In genomic region chr7:16809739-16810138, GRCm38 (mm10) we compare ENCODE assay signal across 9 mouse cellular contexts. TPM values are rescaled to one million over a fixed set of nuclear protein-coding genes. Genes with fewer than 3 reads are reported as not detected.
DNase-seq lines count a peak whose midpoint lies in the region; ATAC-seq and TF ChIP-seq lines count a peak whose summit lies in the region.
"Had no signal": no experiment of that assay in that cellular context is flagged by ENCODE, and none has a peak within 500 bp of the region (broad histone marks: within the 10 kb centered on the region; RNA-seq: fewer than 3 reads in every experiment).

No protein-coding gene starts in this region.

- H3K4me3 ChIP-seq in hindbrain, embryonic 10.5 days: no peak overlapping the region
- no peak overlapping the region for H3K4me3 ChIP-seq in hindbrain, embryonic 12.5 days
- H3K4me3 ChIP-seq in forebrain, embryonic 16.5 days (replicated peaks; ENCODE audit: low read length): no peak overlapping the region
- no peak overlapping the region for H3K4me3 ChIP-seq in intestine, embryonic 15.5 days (replicated peaks)
- H3K4me3 ChIP-seq in limb, embryonic 14.5 days (replicated peaks; ENCODE audit: low read length): no peak overlapping the region
- H3K4me3 ChIP-seq in stomach, embryonic 16.5 days (replicated peaks; ENCODE audit: low read length): no peak overlapping the region
- H3K4me3 ChIP-seq: megakaryocyte, embryonic 14.5 days had no signal

- no peak for TF ChIP-seq POLR2A in limb, embryonic 14.5 days (IDR thresholded peaks at IDR 0.05; ENCODE audit: borderline replicate concordance, extremely low read depth, insufficient read depth, insufficient read length)

- H3K27ac ChIP-seq in hindbrain, embryonic 10.5 days: no peak overlapping the region
- no peak overlapping the region for H3K27ac ChIP-seq in hindbrain, embryonic 12.5 days
- no peak overlapping the region for H3K27ac ChIP-seq in forebrain, embryonic 16.5 days (ENCODE audit: low read length)
- no peak overlapping the region for H3K27ac ChIP-seq in intestine, embryonic 15.5 days
- H3K27ac ChIP-seq in limb, embryonic 14.5 days (replicated peaks; ENCODE audit: low read depth, low read length): no peak overlapping the region
- H3K27ac ChIP-seq in stomach, embryonic 16.5 days (ENCODE audit: low read length): no peak overlapping the region

- no peaks in the 10 kb centered on the region for H3K9me3 ChIP-seq in hindbrain, embryonic 10.5 days
- H3K9me3 ChIP-seq in hindbrain, embryonic 12.5 days (replicated peaks): no peaks in the 10 kb centered on the region
- H3K9me3 ChIP-seq in forebrain, embryonic 16.5 days (ENCODE audit: control insufficient read depth, low read length): no peaks in the 10 kb centered on the region
- H3K9me3 ChIP-seq in intestine, embryonic 15.5 days: no peaks in the 10 kb centered on the region
- H3K9me3 ChIP-seq in limb, embryonic 14.5 days (ENCODE audit: control insufficient read depth, low read length): no peaks in the 10 kb centered on the region
- H3K9me3 ChIP-seq in stomach, embryonic 16.5 days (replicated peaks; ENCODE audit: control insufficient read depth, low read length): no peaks in the 10 kb centered on the region
- H3K9me3 ChIP-seq: megakaryocyte, embryonic 14.5 days had no signal

- H3K36me3 ChIP-seq in hindbrain, embryonic 10.5 days: peaks cover 66% of the 10 kb centered on the region
- peaks cover 15% of the 10 kb centered on the region; the same call in 1 of the 2 replicates for H3K36me3 ChIP-seq in hindbrain, embryonic 12.5 days
- no peaks in the 10 kb centered on the region for H3K36me3 ChIP-seq in forebrain, embryonic 16.5 days (ENCODE audit: control insufficient read depth, insufficient read depth)
- peaks cover 14% of the 10 kb centered on the region for H3K36me3 ChIP-seq in intestine, embryonic 15.5 days
- H3K36me3 ChIP-seq in limb, embryonic 14.5 days (ENCODE audit: control insufficient read depth, insufficient read depth, low read length): peaks cover 36% of the 10 kb centered on the region
- H3K36me3 ChIP-seq in stomach, embryonic 16.5 days (ENCODE audit: control insufficient read depth, insufficient read depth, low read length): 0 out of 2 replicates have a peak, but pooled peaks cover 10% of the 10 kb centered on the region

- DNase-seq in hindbrain, embryonic 10.5 days (ENCODE audit: low spot score): peak; percentile 73
- DNase-seq in cerebellum, adult 18-20 months: peak; percentile 83
- peak; percentile 70 for DNase-seq in limb, embryonic 14.5 days (ENCODE audit: low spot score)

- H3K27me3 ChIP-seq in hindbrain, embryonic 10.5 days (ENCODE audit: insufficient read depth, poor library complexity, severe bottlenecking): peaks cover 41% of the 10 kb centered on the region
- peaks cover 34% of the 10 kb centered on the region for H3K27me3 ChIP-seq in hindbrain, embryonic 12.5 days
- peaks cover 8% of the 10 kb centered on the region; the same call in 1 of the 2 replicates for H3K27me3 ChIP-seq in forebrain, embryonic 16.5 days (replicated peaks; ENCODE audit: control insufficient read depth, insufficient read depth, low read length)
- peaks cover 11% of the 10 kb centered on the region; the same call in 1 of the 2 replicates for H3K27me3 ChIP-seq in intestine, embryonic 15.5 days (replicated peaks)
- peaks cover 21% of the 10 kb centered on the region for H3K27me3 ChIP-seq in limb, embryonic 14.5 days (ENCODE audit: control insufficient read depth, insufficient read depth, low read length)
- peaks cover 4% of the 10 kb centered on the region; the same call in 1 of the 2 replicates for H3K27me3 ChIP-seq in stomach, embryonic 16.5 days (ENCODE audit: control insufficient read depth, insufficient read depth, low read length)
- H3K27me3 ChIP-seq: megakaryocyte, embryonic 14.5 days had no signal

- no peak overlapping the region for H3K9ac ChIP-seq in hindbrain, embryonic 12.5 days
- 0 out of 2 replicates have a peak overlapping the region, but pooled peaks have one; percentile 19 for H3K9ac ChIP-seq in forebrain, embryonic 16.5 days (replicated peaks; ENCODE audit: low read depth, low read length)
- no peak overlapping the region for H3K9ac ChIP-seq in intestine, embryonic 15.5 days
- H3K9ac ChIP-seq in limb, embryonic 14.5 days (ENCODE audit: low read depth, low read length, severe bottlenecking): no peak overlapping the region
- H3K9ac ChIP-seq in stomach, embryonic 16.5 days (ENCODE audit: low read length): no peak overlapping the region

- H3K4me2 ChIP-seq in hindbrain, embryonic 12.5 days (replicated peaks): no peak overlapping the region
- peak overlapping the region; percentile 1; the same call in 1 of the 2 replicates for H3K4me2 ChIP-seq in forebrain, embryonic 16.5 days (ENCODE audit: low read length)
- no peak overlapping the region for H3K4me2 ChIP-seq in intestine, embryonic 15.5 days (replicated peaks)
- no peak overlapping the region for H3K4me2 ChIP-seq in limb, embryonic 14.5 days (replicated peaks; ENCODE audit: low read depth, low read length, severe bottlenecking)
- H3K4me2 ChIP-seq in stomach, embryonic 16.5 days (ENCODE audit: low read depth, low read length): no peak overlapping the region

- WGBS in hindbrain, embryonic 10.5 days: 26% methylated on average over 10 of the region's 10 CpGs
- WGBS in hindbrain, embryonic 12.5 days: 27% methylated on average over 10 of the region's 10 CpGs
- 27% methylated on average over 10 of the region's 10 CpGs for WGBS in forebrain, embryonic 16.5 days
- 31% methylated on average over 10 of the region's 10 CpGs for WGBS in intestine, embryonic 15.5 days
- WGBS in limb, embryonic 14.5 days: 29% methylated on average over 10 of the region's 10 CpGs
- 25% methylated on average over 10 of the region's 10 CpGs for WGBS in stomach, embryonic 16.5 days

- H3K4me1 ChIP-seq in hindbrain, embryonic 10.5 days (replicated peaks): peaks cover 22% of the 10 kb centered on the region
- H3K4me1 ChIP-seq in hindbrain, embryonic 12.5 days: peaks cover 35% of the 10 kb centered on the region
- H3K4me1 ChIP-seq in forebrain, embryonic 16.5 days (replicated peaks; ENCODE audit: control insufficient read depth, insufficient read depth, low read length): peaks cover 22% of the 10 kb centered on the region
- peaks cover 19% of the 10 kb centered on the region for H3K4me1 ChIP-seq in intestine, embryonic 15.5 days (replicated peaks)
- H3K4me1 ChIP-seq in limb, embryonic 14.5 days (ENCODE audit: control insufficient read depth, insufficient read depth, low read length): peaks cover 14% of the 10 kb centered on the region
- H3K4me1 ChIP-seq in stomach, embryonic 16.5 days (ENCODE audit: control insufficient read depth, insufficient read depth, low read length): peaks cover 8% of the 10 kb centered on the region; the same call in 1 of the 2 replicates

- no peak for ATAC-seq in hindbrain, embryonic 12.5 days (ENCODE audit: low FRiP score)
- 0 out of 2 replicates have a peak, but pooled peaks have one; percentile 2 for ATAC-seq in forebrain, embryonic 16.5 days
- ATAC-seq in intestine, embryonic 15.5 days: 0 out of 2 replicates have a peak, but pooled peaks have one; percentile 5
- ATAC-seq in limb, embryonic 14.5 days (ENCODE audit: low FRiP score, low read depth): peak; percentile 32; the same call in 1 of the 2 replicates
- peak; percentile 47; the same call in 1 of the 2 replicates for ATAC-seq in monocyte, adult 5-6 weeks (replicated peaks; ENCODE audit: insufficient number of reproducible peaks, low FRiP score, low TSS enrichment, poor library complexity, severe bottlenecking)
- ATAC-seq in stomach, embryonic 16.5 days (ENCODE audit: insufficient read depth, low FRiP score): 0 out of 2 replicates have a peak, but pooled peaks have one; percentile 17

RNA-seq across cellular contexts. Expression of gene Strn4, which starts 6.0 kb away (rescaled TPM):
- 120 and 153 TPM in 2 replicates for polyA plus RNA-seq in hindbrain, embryonic 10.5 days (2016; fragmentation: Nextera tagmentation; extraction: Ambion mirVana)
- polyA plus RNA-seq in hindbrain, embryonic 12.5 days (2016; fragmentation: Nextera tagmentation; extraction: Ambion mirVana): 180 and 183 TPM in 2 replicates
- polyA plus RNA-seq in forebrain, embryonic 16.5 days (2015; fragmentation: Nextera tagmentation; extraction: Ambion mirVana): 189 and 204 TPM in 2 replicates
- polyA plus RNA-seq in intestine, embryonic 15.5 days (2015; fragmentation: Nextera tagmentation; extraction: Ambion mirVana): 77.3 and 85.5 TPM in 2 replicates
- 197 and 280 TPM in 2 replicates for polyA plus RNA-seq in limb, embryonic 14.5 days (2012; rRNA removed)
- 109 and 137 TPM in 2 replicates for polyA plus RNA-seq in limb, embryonic 14.5 days (2014; fragmentation: Nextera tagmentation; extraction: Ambion mirVana)
- 70.9 to 99.8 TPM (median 71.5 TPM) in 3 replicates for total RNA-seq in monocyte, adult 5-6 weeks (2017)
- polyA plus RNA-seq in stomach, embryonic 16.5 days (2015; fragmentation: Nextera tagmentation; extraction: Ambion mirVana): 68.5 and 80.0 TPM in 2 replicates

RNA-seq across cellular contexts. Expression of gene Fkrp, which starts 6.8 kb away (rescaled TPM):
- 29.3 TPM in 2 replicates for polyA plus RNA-seq in hindbrain, embryonic 10.5 days (2016; fragmentation: Nextera tagmentation; extraction: Ambion mirVana)
- 38.7 and 39.1 TPM in 2 replicates for polyA plus RNA-seq in hindbrain, embryonic 12.5 days (2016; fragmentation: Nextera tagmentation; extraction: Ambion mirVana)
- 23.1 and 29.0 TPM in 2 replicates for polyA plus RNA-seq in forebrain, embryonic 16.5 days (2015; fragmentation: Nextera tagmentation; extraction: Ambion mirVana)
- polyA plus RNA-seq in intestine, embryonic 15.5 days (2015; fragmentation: Nextera tagmentation; extraction: Ambion mirVana): 25.1 and 25.6 TPM in 2 replicates
- 29.9 and 37.6 TPM in 2 replicates for polyA plus RNA-seq in limb, embryonic 14.5 days (2012; rRNA removed)
- 26.9 and 32.6 TPM in 2 replicates for polyA plus RNA-seq in limb, embryonic 14.5 days (2014; fragmentation: Nextera tagmentation; extraction: Ambion mirVana)
- 9.6 to 15.3 TPM (median 10.6 TPM) in 3 replicates for total RNA-seq in monocyte, adult 5-6 weeks (2017)
- polyA plus RNA-seq in stomach, embryonic 16.5 days (2015; fragmentation: Nextera tagmentation; extraction: Ambion mirVana): 18.1 and 21.4 TPM in 2 replicates

RNA-seq across cellular contexts. Expression of gene Slc1a5, which starts 28.6 kb away (rescaled TPM):
- 28.8 and 31.6 TPM in 2 replicates for polyA plus RNA-seq in hindbrain, embryonic 10.5 days (2016; fragmentation: Nextera tagmentation; extraction: Ambion mirVana)
- polyA plus RNA-seq in hindbrain, embryonic 12.5 days (2016; fragmentation: Nextera tagmentation; extraction: Ambion mirVana): 20.2 and 20.5 TPM in 2 replicates
- polyA plus RNA-seq in forebrain, embryonic 16.5 days (2015; fragmentation: Nextera tagmentation; extraction: Ambion mirVana): 9.8 and 10.7 TPM in 2 replicates
- 61.8 and 64.0 TPM in 2 replicates for polyA plus RNA-seq in intestine, embryonic 15.5 days (2015; fragmentation: Nextera tagmentation; extraction: Ambion mirVana)
- polyA plus RNA-seq in limb, embryonic 14.5 days (2012; rRNA removed): 80.3 and 96.1 TPM in 2 replicates
- 21.7 and 24.4 TPM in 2 replicates for polyA plus RNA-seq in limb, embryonic 14.5 days (2014; fragmentation: Nextera tagmentation; extraction: Ambion mirVana)
- total RNA-seq in monocyte, adult 5-6 weeks (2017): 40.9 to 71.2 TPM (median 56.6 TPM) in 3 replicates
- polyA plus RNA-seq in stomach, embryonic 16.5 days (2015; fragmentation: Nextera tagmentation; extraction: Ambion mirVana): 43.1 and 46.6 TPM in 2 replicates

RNA-seq across cellular contexts. Expression of gene Prkd2, which starts 33.0 kb away (rescaled TPM):
- polyA plus RNA-seq in hindbrain, embryonic 10.5 days (2016; fragmentation: Nextera tagmentation; extraction: Ambion mirVana): 11.2 and 12.6 TPM in 2 replicates
- polyA plus RNA-seq in hindbrain, embryonic 12.5 days (2016; fragmentation: Nextera tagmentation; extraction: Ambion mirVana): 8.8 and 9.3 TPM in 2 replicates
- 6.6 TPM in 2 replicates for polyA plus RNA-seq in forebrain, embryonic 16.5 days (2015; fragmentation: Nextera tagmentation; extraction: Ambion mirVana)
- 9.7 and 12.5 TPM in 2 replicates for polyA plus RNA-seq in intestine, embryonic 15.5 days (2015; fragmentation: Nextera tagmentation; extraction: Ambion mirVana)
- polyA plus RNA-seq in limb, embryonic 14.5 days (2012; rRNA removed): 35.9 and 48.9 TPM in 2 replicates
- 19.2 and 22.1 TPM in 2 replicates for polyA plus RNA-seq in limb, embryonic 14.5 days (2014; fragmentation: Nextera tagmentation; extraction: Ambion mirVana)
- total RNA-seq in monocyte, adult 5-6 weeks (2017): 13.1 to 26.6 TPM (median 15.6 TPM) in 3 replicates
- polyA plus RNA-seq in stomach, embryonic 16.5 days (2015; fragmentation: Nextera tagmentation; extraction: Ambion mirVana): 11.1 and 11.8 TPM in 2 replicates
